Comparison of ENCODE assay signal across 8 mouse cellular contexts in the genomic region with DNA sequence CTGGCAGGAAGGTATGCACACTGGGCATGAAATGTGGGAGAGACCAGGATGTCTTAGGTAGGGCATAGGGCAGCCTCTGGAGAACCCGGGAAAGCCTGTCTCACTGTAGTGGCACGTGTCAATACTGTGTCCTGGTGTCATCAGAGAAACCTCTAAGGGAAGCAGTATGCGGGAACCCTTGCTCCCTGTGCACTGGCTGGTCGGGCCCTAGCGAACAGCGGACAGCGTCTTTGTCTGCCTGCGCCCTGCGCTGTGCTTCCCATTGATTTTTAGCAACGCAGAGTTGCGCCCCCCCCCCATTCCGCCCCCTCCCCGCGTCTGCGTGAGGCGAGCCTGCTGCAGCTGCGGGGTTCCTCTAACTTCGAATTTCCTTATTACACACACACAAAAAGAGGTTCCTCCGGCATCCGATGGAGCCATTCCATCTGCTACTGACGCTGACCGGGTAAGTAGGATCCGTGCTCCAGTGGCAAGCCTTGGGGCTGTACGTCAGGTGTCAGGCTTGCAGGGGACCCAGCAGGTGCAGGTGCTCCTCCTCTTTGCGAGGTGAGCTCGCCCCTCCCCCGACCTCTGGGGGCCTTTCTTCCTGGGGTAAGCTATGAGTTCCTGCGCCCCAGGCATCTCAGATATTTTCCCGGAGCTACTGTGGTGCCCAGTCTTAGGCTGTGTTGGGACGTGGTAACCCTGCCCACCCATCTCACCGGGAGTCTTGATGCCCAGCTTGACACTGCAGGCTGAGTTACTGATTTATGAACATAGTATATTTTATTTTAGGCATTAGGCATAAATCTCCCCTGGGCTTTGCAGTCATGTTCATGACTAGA.
DNase-seq lines count a peak whose midpoint lies in the region; ATAC-seq and TF ChIP-seq lines count a peak whose summit lies in the region.

No protein-coding gene starts in this region.

- TF ChIP-seq CTCF in left cerebral cortex, adult 2 months (IDR thresholded peaks at IDR 0.05): no peak
- no peak for TF ChIP-seq CTCF in olfactory bulb, adult 2 months (IDR thresholded peaks at IDR 0.05; ENCODE audit: insufficient read depth, low read depth, low read length)

- 2% methylated on average over 30 of the region's 31 CpGs for WGBS in forebrain, embryonic 10.5 days
- WGBS in limb, embryonic 11.5 days: 6% methylated on average over 29 of the region's 31 CpGs
- 5% methylated on average over 31 of the region's 31 CpGs for WGBS in olfactory bulb, adult 2 months

- no peak for ATAC-seq in limb, embryonic 11.5 days (ENCODE audit: insufficient number of reproducible peaks, low FRiP score, low TSS enrichment, low read depth)

- intact Hi-C loops in left cerebral cortex, adult 2 months (cut with DNase I): no loop called here
- intact Hi-C loops in left cerebral cortex, postnatal 4 days (cut with DNase I): no loop called here

- no peaks in the 10 kb centered on the region for H3K9me3 ChIP-seq in forebrain, embryonic 10.5 days
- no peaks in the 10 kb centered on the region for H3K9me3 ChIP-seq in limb, embryonic 11.5 days (ENCODE audit: control insufficient read depth, low read length)

- H3K4me1 ChIP-seq in forebrain, embryonic 10.5 days: peaks cover 34% of the 10 kb centered on the region
- 0 out of 2 replicates have a peak, but pooled peaks cover 4% of the 10 kb centered on the region for H3K4me1 ChIP-seq in limb, embryonic 11.5 days (ENCODE audit: control insufficient read depth, insufficient read depth, low read length)
- H3K4me1 ChIP-seq in olfactory bulb, adult 2 months (ENCODE audit: control insufficient read depth, insufficient read depth, low read length): peaks cover 32% of the 10 kb centered on the region

- H3K27ac ChIP-seq in left cerebral cortex, adult 2 months: peak overlapping the region; percentile 66
- peak overlapping the region; percentile 58 for H3K27ac ChIP-seq in forebrain, embryonic 10.5 days
- H3K27ac ChIP-seq in limb, embryonic 11.5 days (replicated peaks; ENCODE audit: low read depth, low read length): no peak overlapping the region
- peak overlapping the region; percentile 84 for H3K27ac ChIP-seq in olfactory bulb, adult 2 months (ENCODE audit: insufficient read depth, low read depth, low read length)

- no peak for TF ChIP-seq POLR2A in olfactory bulb, adult 2 months (IDR thresholded peaks at IDR 0.05; ENCODE audit: insufficient read depth, low read depth, low read length)

- no peaks in the 10 kb centered on the region for H3K36me3 ChIP-seq in forebrain, embryonic 10.5 days (replicated peaks)
- H3K36me3 ChIP-seq in limb, embryonic 11.5 days (ENCODE audit: control insufficient read depth, insufficient read depth, low read length): no peaks in the 10 kb centered on the region

- DNase-seq in left cerebral cortex, adult 2 months (ENCODE audit: extremely low spot score in 1 of 2, low spot score in 2 of 2): no peak
- DNase-seq in left cerebral cortex, postnatal 4 days: no peak
- peak; percentile 29 for DNase-seq in forebrain, embryonic 10.5 days (ENCODE audit: extremely low spot score, low spot score)
- DNase-seq in limb, embryonic 11.5 days (ENCODE audit: low spot score): peak; percentile 31
- DNase-seq in right cerebral cortex, adult 2 months (ENCODE audit: low spot score in 2 of 2): no peak
- no peak for DNase-seq in adrenal gland, postnatal 14 days
- DNase-seq in spleen, postnatal 14 days (ENCODE audit: low spot score in 2 of 2): no peak

- peak overlapping the region; percentile 5; the same call in 1 of the 2 replicates for H3K4me2 ChIP-seq in limb, embryonic 11.5 days (ENCODE audit: low read depth, severe bottlenecking)

- H3K4me3 ChIP-seq in left cerebral cortex, adult 2 months: peak overlapping the region; percentile 43
- H3K4me3 ChIP-seq in forebrain, embryonic 10.5 days: peak overlapping the region; percentile 49
- H3K4me3 ChIP-seq in limb, embryonic 11.5 days (ENCODE audit: low read depth, low read length): no peak overlapping the region
- peak overlapping the region; percentile 46 for H3K4me3 ChIP-seq in olfactory bulb, adult 2 months (ENCODE audit: insufficient read depth, low read depth, low read length)

- peaks cover 70% of the 10 kb centered on the region for H3K27me3 ChIP-seq in forebrain, embryonic 10.5 days (ENCODE audit: poor library complexity, severe bottlenecking)
- H3K27me3 ChIP-seq in limb, embryonic 11.5 days (ENCODE audit: control insufficient read depth, insufficient read depth, low read length): peaks cover 18% of the 10 kb centered on the region

- H3K9ac ChIP-seq in limb, embryonic 11.5 days (ENCODE audit: low read length): no peak overlapping the region

Comparison
In these comparisons a context has a peak if more than half of its experiments do, and no peak if none do; other contexts are left out.
1. DNase-seq: peak in forebrain, embryonic 10.5 days (single experiment) and limb, embryonic 11.5 days (single experiment); none in left cerebral cortex, adult 2 months (0 of 2), left cerebral cortex, postnatal 4 days (single experiment), right cerebral cortex, adult 2 months (0 of 2), adrenal gland, postnatal 14 days (single experiment) and spleen, postnatal 14 days (0 of 2).